Mouse (Mus musculus) kidney, adult 2 months (tissue): ENCODE results near the gene Trim46.

Source experiments
- CTCF ChIP-seq: fragments of 200-500 bp; conservative IDR thresholded peaks from 2 replicates; pipeline ENCODE4 v1.5.1; 2011; ENCODE audit warnings: low read depth, mild to moderate bottlenecking, control low read depth, low read length, moderate library complexity, mixed read lengths; ENCODE audit not compliant: insufficient read depth, insufficient read length
- POLR2A ChIP-seq: fragments of 200-500 bp; IDR thresholded peaks from one replicate; pipeline ENCODE4 v1.6.1; 2011; ENCODE audit warnings: low read depth, low read length, control low read depth

GRCm38 (mm10) chr3:89195979-89196877 is 49.9 kb downstream of the Trim46 start:
- peak; percentile 61 for TF ChIP-seq CTCF
- peak; percentile 37 for TF ChIP-seq POLR2A
